Mouse (Mus musculus) intestine, embryonic 16.5 days (tissue): ENCODE measurements around the gene 0610010K14Rik. TPM values are rescaled to one million over a fixed set of nuclear protein-coding genes. Genes with fewer than 3 reads are reported as not detected.
A peak's percentile ranks its signal among the peaks of the same experiment; 100 is the strongest.

Source experiments
- ATAC-seq: fragments of 200-750 bp; cut with Nextera tagmentation; 2 replicates; pipeline ENCODE4 v1.8.0; 2017; ENCODE audit warnings: moderate TSS enrichment, moderate library complexity
- H3K27ac ChIP-seq: fragments of 300-500 bp; sonication (generic); 2 replicates; pipeline ENCODE4 v1.5.1; 2014; ENCODE audit warnings: mild to moderate bottlenecking, low read length
- H3K27me3 ChIP-seq: fragments of 300-500 bp; sonication (generic); replicated peaks from 2 replicates; pipeline ENCODE4 v1.6.1; 2014; ENCODE audit warnings: low read length, control low read depth, mixed read lengths; ENCODE audit not compliant: control insufficient read depth, insufficient read depth
- H3K36me3 ChIP-seq: fragments of 300-500 bp; sonication (generic); 2 replicates; pipeline ENCODE4 v1.6.1; 2014; ENCODE audit warnings: low read length, control low read depth; ENCODE audit not compliant: control insufficient read depth, insufficient read depth
- H3K4me1 ChIP-seq: fragments of 300-500 bp; sonication (generic); 2 replicates; pipeline ENCODE4 v1.6.1; 2014; ENCODE audit warnings: low read length, control low read depth, mixed read lengths; ENCODE audit not compliant: control insufficient read depth, insufficient read depth
- H3K4me2 ChIP-seq: fragments of 300-500 bp; sonication (generic); 2 replicates; pipeline ENCODE4 v1.6.1; 2014; ENCODE audit warnings: low read depth, low read length, control low read depth
- H3K4me3 ChIP-seq: fragments of 300-500 bp; sonication (generic); 2 replicates; pipeline ENCODE4 v1.5.1; 2014; ENCODE audit warnings: mild to moderate bottlenecking, low read length
- H3K9ac ChIP-seq: fragments of 300-500 bp; sonication (generic); 2 replicates; pipeline ENCODE4 v1.6.1; 2014; ENCODE audit warnings: low read depth, low read length
- H3K9me3 ChIP-seq: fragments of 300-500 bp; sonication (generic); 2 replicates; pipeline ENCODE4 v1.6.1; 2016; ENCODE audit warnings: low read length, control low read depth; ENCODE audit not compliant: control insufficient read depth
- WGBS: fragments of 180-500 bp; shearing (Covaris S2); extraction: QIAGEN DNeasy Blood & Tissue Kit; methylation state at CpG from one replicate; pipeline ENCODE4 v1.1.7; 2014; 5-methylcytosine and 5-hydroxymethylcytosine counted together
- polyA plus RNA-seq: library from polyadenylated mRNA; unstranded; fragments of >200 nt; fragmentation: Nextera tagmentation; extraction: Ambion mirVana; gene quantifications from 2 replicates; pipeline ENCODE4 v1.2.1, GENCODE M21; 2015

0610010K14Rik gene
- polyA plus RNA-seq, 1 experiment from 2014 or later, result 129 TPM

GRCm38 (mm10) chr11:70259035-70259434 is 21.3 kb upstream of the 0610010K14Rik start:
- no peak overlapping the region for H3K9ac ChIP-seq
- H3K27me3 ChIP-seq, result peaks cover 15% of the 10 kb centered on the region
- H3K4me1 ChIP-seq, result peaks cover 9% of the 10 kb centered on the region; the same call in 1 of the 2 replicates
- no peak overlapping the region for H3K4me2 ChIP-seq
- H3K27ac ChIP-seq, result no peak overlapping the region
- WGBS, result 94% methylated on average over 4 of the region's 4 CpGs
- H3K9me3 ChIP-seq, result no peaks in the 10 kb centered on the region
- ATAC-seq, result no peak
- H3K36me3 ChIP-seq, result no peaks in the 10 kb centered on the region
- H3K4me3 ChIP-seq, result no peak overlapping the region

DNA sequence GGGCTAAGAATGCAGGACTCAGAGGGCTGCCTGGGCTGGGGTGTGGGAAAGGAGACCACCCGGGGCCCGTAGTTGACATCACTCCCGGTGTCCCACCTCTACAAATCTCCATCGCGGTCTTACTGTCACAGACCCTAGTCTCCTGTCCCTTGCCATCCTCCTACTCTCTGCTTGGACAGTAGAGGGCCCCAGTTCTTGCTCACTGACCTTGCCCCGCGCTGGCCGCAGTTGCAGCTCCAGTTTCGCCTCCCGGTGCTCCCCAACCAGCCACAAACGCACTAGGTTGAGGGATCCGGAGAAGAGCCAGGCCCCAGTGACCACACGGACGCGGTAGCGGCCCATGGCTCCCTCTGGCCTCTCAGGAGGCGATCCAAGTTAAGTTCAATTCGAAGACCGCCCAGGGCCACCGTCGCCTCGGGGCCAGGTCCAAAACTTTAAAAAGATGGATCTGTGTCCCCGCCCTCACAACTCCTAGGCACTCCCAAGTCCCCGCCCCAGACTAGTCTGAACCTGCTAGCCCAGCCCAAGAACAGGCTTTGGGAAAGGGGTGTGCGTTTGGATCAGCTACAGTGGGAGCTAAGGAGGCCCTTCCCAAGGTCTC is 17.3 kb upstream of the 0610010K14Rik start, which contains the start of gene Alox12:
TSS of gene Alox12 (minus strand) at position 423 of the 601 bp plus-strand sequence.
- 3% methylated on average over 25 of the region's 25 CpGs for WGBS
- peak; percentile 42; the same call in 1 of the 2 replicates for ATAC-seq
- H3K4me3 ChIP-seq, result peak within 1 kb of the TSS; percentile 39
- H3K9me3 ChIP-seq, result no peaks in the 10 kb centered on the region
- peaks cover 9% of the 10 kb centered on the region; the same call in 1 of the 2 replicates for H3K4me1 ChIP-seq
- H3K27me3 ChIP-seq, result peaks cover 30% of the 10 kb centered on the region
- H3K4me2 ChIP-seq, result peak within 1 kb of the TSS; percentile 61
- H3K36me3 ChIP-seq, result no peaks in the 10 kb centered on the region
- H3K27ac ChIP-seq, result no peak within 1 kb of the TSS
- H3K9ac ChIP-seq, result peak within 1 kb of the TSS; percentile 63

GRCm38 (mm10) chr11:70254337-70254736 is 16.6 kb upstream of the 0610010K14Rik start:
- Histone ChIP-seq H3K27ac (no peak overlapping the region), H3K4me2 (peak overlapping the region; percentile 61), H3K9ac (0 out of 2 replicates have a peak overlapping the region, but pooled peaks have one; percentile 63), H3K27me3 (peaks cover 30% of the 10 kb centered on the region), H3K4me3 (peak overlapping the region; percentile 39), H3K4me1 (peaks cover 9% of the 10 kb centered on the region; the same call in 1 of the 2 replicates), H3K9me3 (no peaks in the 10 kb centered on the region), H3K36me3 (no peaks in the 10 kb centered on the region)
- WGBS, result 6% methylated on average over 18 of the region's 18 CpGs
- ATAC-seq, result no peak

DNA sequence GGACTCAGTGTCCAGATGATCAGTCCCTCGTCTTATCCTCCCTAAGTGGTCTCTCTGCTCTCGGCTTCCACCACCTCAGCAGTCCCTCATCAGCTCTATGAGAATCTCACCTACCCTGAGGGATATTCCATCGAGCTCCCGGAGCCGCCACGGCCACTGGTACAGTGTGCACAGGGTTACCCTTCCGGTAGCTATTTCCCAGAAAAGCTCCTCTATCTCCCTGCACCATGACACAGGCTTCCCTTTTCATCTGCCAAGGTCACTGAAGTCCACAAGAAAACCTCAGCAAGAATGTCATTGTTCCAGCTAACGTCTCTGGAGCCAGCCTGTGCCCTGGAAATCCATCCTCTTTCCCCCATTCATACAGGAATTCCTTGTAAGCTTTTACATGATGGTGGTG is 14.1 kb upstream of the 0610010K14Rik start:
- no peaks in the 10 kb centered on the region for H3K9me3 ChIP-seq
- H3K27ac ChIP-seq, result no peak overlapping the region
- no peak overlapping the region for H3K4me2 ChIP-seq
- no peak overlapping the region for H3K4me3 ChIP-seq
- no peaks in the 10 kb centered on the region for H3K36me3 ChIP-seq
- H3K4me1 ChIP-seq, result peaks cover 9% of the 10 kb centered on the region; the same call in 1 of the 2 replicates
- WGBS, result 82% methylated on average over 8 of the region's 8 CpGs
- no peak overlapping the region for H3K9ac ChIP-seq
- H3K27me3 ChIP-seq, result peaks cover 30% of the 10 kb centered on the region
- ATAC-seq, result no peak

DNA sequence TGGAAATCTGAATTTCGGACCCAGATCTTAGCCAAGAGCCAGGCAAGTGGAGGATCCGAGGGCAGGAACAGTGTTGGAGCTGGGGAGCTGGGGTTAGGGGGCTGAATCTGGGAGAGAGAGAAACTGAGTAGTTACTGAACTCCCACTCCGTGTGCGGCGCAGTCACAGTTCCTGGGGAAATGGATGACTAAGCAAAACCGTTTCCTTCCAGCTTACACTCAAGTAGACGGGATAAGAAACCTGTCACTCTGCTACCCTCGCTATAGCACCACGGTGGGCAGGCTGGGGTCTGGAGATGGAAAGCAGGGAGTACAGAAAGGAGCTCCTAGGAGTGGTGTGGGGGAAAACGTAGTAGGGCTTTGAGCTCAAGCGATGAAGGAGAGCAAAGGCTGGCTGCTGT is 12.4 kb upstream of the 0610010K14Rik start:
- Histone ChIP-seq H3K27ac (no peak overlapping the region), H3K27me3 (peaks cover 25% of the 10 kb centered on the region), H3K9me3 (no peaks in the 10 kb centered on the region), H3K4me1 (peaks cover 9% of the 10 kb centered on the region; the same call in 1 of the 2 replicates), H3K9ac (no peak overlapping the region), H3K36me3 (no peaks in the 10 kb centered on the region), H3K4me2 (no peak overlapping the region), H3K4me3 (no peak overlapping the region)
- no peak for ATAC-seq
- 67% methylated on average over 11 of the region's 11 CpGs for whole genome bisulfite sequencing

DNA sequence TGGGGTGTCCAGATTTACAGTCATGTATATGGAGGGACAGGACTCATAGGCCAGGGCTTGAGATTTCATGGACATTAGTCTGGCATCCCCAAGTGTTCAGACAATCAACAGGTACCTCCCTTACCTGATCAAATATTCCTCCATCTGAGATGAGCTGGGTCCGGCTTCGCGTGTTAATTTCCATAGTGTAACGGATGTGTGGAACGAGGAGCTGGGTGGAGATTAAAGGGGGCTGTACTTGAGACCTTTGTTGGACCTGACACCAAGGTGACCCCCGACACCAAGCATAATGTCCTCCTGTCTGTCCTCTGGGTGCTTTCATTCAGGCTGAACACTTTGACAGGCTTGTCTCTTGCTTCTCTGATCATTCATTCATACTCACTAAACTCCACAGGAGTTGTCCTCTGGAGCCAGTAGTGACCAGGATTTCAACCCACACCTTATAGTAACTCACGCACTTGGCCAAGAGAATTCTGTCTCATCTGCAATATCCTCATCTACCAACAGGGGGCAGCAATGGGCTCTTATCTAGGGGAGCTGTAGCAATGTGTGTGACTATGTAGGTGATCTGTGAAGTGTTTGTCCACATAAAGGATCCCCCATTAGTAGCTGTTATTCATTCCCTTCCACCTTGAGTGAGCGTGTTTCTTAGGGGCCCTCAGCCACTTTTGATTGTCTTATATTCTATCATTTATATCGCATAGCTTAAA is 9.6 kb upstream of the 0610010K14Rik start:
- Histone ChIP-seq H3K4me2 (no peak overlapping the region), H3K27ac (no peak overlapping the region), H3K9ac (no peak overlapping the region), H3K9me3 (no peaks in the 10 kb centered on the region), H3K27me3 (no peaks in the 10 kb centered on the region), H3K36me3 (no peaks in the 10 kb centered on the region), H3K4me1 (no peaks in the 10 kb centered on the region), H3K4me3 (no peak overlapping the region)
- WGBS, result 53% methylated on average over 9 of the region's 9 CpGs
- no peak for ATAC-seq

DNA sequence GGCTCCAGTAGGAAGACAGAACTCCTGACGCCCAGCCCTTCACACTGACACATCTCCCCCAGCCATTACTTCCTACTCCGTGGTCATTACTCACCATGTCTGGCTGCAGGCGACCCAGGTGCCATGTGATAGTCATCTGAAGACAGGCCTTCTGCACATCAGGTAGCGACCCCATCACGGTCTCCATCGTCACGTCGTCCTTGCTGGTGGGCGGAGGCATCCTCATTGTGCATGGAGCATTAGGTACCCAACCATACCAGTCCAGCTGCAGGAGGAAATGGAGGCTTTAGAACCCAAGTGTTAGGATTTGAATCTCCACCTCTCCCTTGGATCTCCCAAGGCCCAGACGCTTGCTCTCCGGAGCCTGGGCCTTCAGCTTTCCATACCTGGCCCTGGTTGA is 4.9 kb upstream of the 0610010K14Rik start:
- H3K4me3 ChIP-seq, result no peak overlapping the region
- H3K9ac ChIP-seq, result no peak overlapping the region
- no peaks in the 10 kb centered on the region for H3K9me3 ChIP-seq
- H3K27ac ChIP-seq, result no peak overlapping the region
- H3K27me3 ChIP-seq, result no peaks in the 10 kb centered on the region
- peaks cover 9% of the 10 kb centered on the region; the same call in 1 of the 2 replicates for H3K4me1 ChIP-seq
- ATAC-seq, result no peak
- 69% methylated on average over 11 of the region's 11 CpGs for WGBS
- H3K4me2 ChIP-seq, result no peak overlapping the region
- no peaks in the 10 kb centered on the region for H3K36me3 ChIP-seq

GRCm38 (mm10) chr11:70239541-70240279 is 2.0 kb upstream of the 0610010K14Rik start, which contains the start of the genes Gm21988 and Rnasek:
Gene Gm21988, minus strand, starts transcription at chr11:70239830.
Gene Rnasek, minus strand, starts transcription at chr11:70239842.
- Histone ChIP-seq H3K36me3 (peaks cover 7% of the 10 kb centered on the region; the same call in 1 of the 2 replicates), H3K27me3 (no peaks in the 10 kb centered on the region), H3K9me3 (no peaks in the 10 kb centered on the region), H3K4me3 (peak within 1 kb of the TSS; percentile 97), H3K27ac (peak within 1 kb of the TSS; percentile 91), H3K4me2 (peak within 1 kb of the TSS; percentile 80), H3K9ac (peak within 1 kb of the TSS; percentile 95), H3K4me1 (peaks cover 21% of the 10 kb centered on the region)
- whole genome bisulfite sequencing, result under 1% methylated on average over 30 of the region's 35 CpGs
- peak; percentile 27 for ATAC-seq
